Mouse (Mus musculus) thymus, adult 2 months (tissue): ENCODE measurements around the gene Gm20388.

Source experiments
- CTCF ChIP-seq: fragments of 200-500 bp; IDR thresholded peaks from 2 replicates; pipeline ENCODE4 v1.5.1; 2012; ENCODE audit warnings: mild to moderate bottlenecking, control low read depth, low read length, moderate library complexity, borderline replicate concordance; ENCODE audit not compliant: control insufficient read depth, poor library complexity, insufficient read depth; ENCODE audit errors: extremely low read depth
- POLR2A ChIP-seq: fragments of 200-500 bp; IDR thresholded peaks from 2 replicates; pipeline ENCODE4 v1.6.1; 2012; ENCODE audit warnings: mild to moderate bottlenecking, low read length, control low read depth, moderate library complexity; ENCODE audit not compliant: control insufficient read depth, poor library complexity, insufficient read depth; ENCODE audit errors: extremely low read depth

- TF ChIP-seq POLR2A: no peak
- no peak for TF ChIP-seq CTCF
Measured at GRCm38 (mm10) chr8:123826758-123827157, 3916.1 kb downstream of the Gm20388 start.
